Mouse (Mus musculus) hindbrain, postnatal 0 days (tissue): ENCODE data around the gene A630095N17Rik. TPM values are rescaled to one million over a fixed set of nuclear protein-coding genes. Genes with fewer than 3 reads are reported as not detected.

ENCODE experiments used
- ATAC-seq: fragments of 200-750 bp; cut with Nextera tagmentation; 2 replicates; pipeline ENCODE4 v1.8.0; 2017; ENCODE audit warnings: mild to moderate bottlenecking, moderate TSS enrichment, moderate library complexity
- DNase-seq: peaks from one replicate; pipeline ENCODE4 v3.0.0-alpha.2; 2015; ENCODE audit warnings: low spot score
- H3K27ac ChIP-seq: fragments of 300-500 bp; sonication (generic); 2 replicates; pipeline ENCODE4 v1.5.1; 2014; ENCODE audit warnings: mild to moderate bottlenecking
- H3K27me3 ChIP-seq: fragments of 300-500 bp; sonication (generic); 2 replicates; pipeline ENCODE4 v1.6.1; 2014; ENCODE audit warnings: low read length, mixed read lengths; ENCODE audit not compliant: insufficient read depth
- H3K36me3 ChIP-seq: fragments of 300-500 bp; sonication (generic); 2 replicates; pipeline ENCODE4 v1.6.1; 2014; ENCODE audit warnings: low read length, mixed read lengths; ENCODE audit not compliant: insufficient read depth
- H3K4me1 ChIP-seq: fragments of 300-500 bp; sonication (generic); 2 replicates; pipeline ENCODE4 v1.6.1; 2014; ENCODE audit warnings: antibody characterized with exemption, low read length, mixed read lengths; ENCODE audit not compliant: insufficient read depth
- H3K4me2 ChIP-seq: fragments of 300-500 bp; sonication (generic); 2 replicates; pipeline ENCODE4 v1.6.1; 2014; ENCODE audit warnings: low read depth, mild to moderate bottlenecking, low read length, moderate library complexity, mixed read lengths
- H3K4me3 ChIP-seq: fragments of 300-500 bp; sonication (generic); 2 replicates; pipeline ENCODE4 v1.5.1; 2014; ENCODE audit warnings: low read length
- H3K9ac ChIP-seq: fragments of 300-500 bp; sonication (generic); replicated peaks from 2 replicates; pipeline ENCODE4 v1.6.1; 2014; ENCODE audit warnings: mild to moderate bottlenecking, low read length, moderate library complexity, mixed read lengths
- H3K9me3 ChIP-seq: fragments of 300-500 bp; sonication (generic); 2 replicates; pipeline ENCODE4 v1.6.1; 2016; ENCODE audit warnings: low read length, mixed read lengths
- CTCF ChIP-seq: IDR thresholded peaks from 2 replicates; pipeline ENCODE4 v1.5.1; 2016; ENCODE audit warnings: antibody characterized with exemption, control low read depth, low read depth
- WGBS: fragments of 180-500 bp; shearing (Covaris S2); extraction: QIAGEN DNeasy Blood & Tissue Kit; methylation state at CpG from one replicate; pipeline ENCODE4 v1.1.7; 2014; 5-methylcytosine and 5-hydroxymethylcytosine counted together
- polyA plus RNA-seq: library from polyadenylated mRNA; unstranded; fragments of >200 nt; fragmentation: Nextera tagmentation; extraction: Ambion mirVana; gene quantifications from 2 replicates; pipeline ENCODE4 v1.2.1, GENCODE M21; 2015
- total RNA-seq: library from RNA; depleted of rRNA; stranded (reverse); fragments of >200 nt; gene quantifications from 2 replicates; pipeline ENCODE4 v1.2.3, GENCODE M21; 2014

Gene A630095N17Rik
- total and polyA plus RNA-seq, 2 experiments from 2014 or later, result 0.31 TPM; not detected in 1

DNA sequence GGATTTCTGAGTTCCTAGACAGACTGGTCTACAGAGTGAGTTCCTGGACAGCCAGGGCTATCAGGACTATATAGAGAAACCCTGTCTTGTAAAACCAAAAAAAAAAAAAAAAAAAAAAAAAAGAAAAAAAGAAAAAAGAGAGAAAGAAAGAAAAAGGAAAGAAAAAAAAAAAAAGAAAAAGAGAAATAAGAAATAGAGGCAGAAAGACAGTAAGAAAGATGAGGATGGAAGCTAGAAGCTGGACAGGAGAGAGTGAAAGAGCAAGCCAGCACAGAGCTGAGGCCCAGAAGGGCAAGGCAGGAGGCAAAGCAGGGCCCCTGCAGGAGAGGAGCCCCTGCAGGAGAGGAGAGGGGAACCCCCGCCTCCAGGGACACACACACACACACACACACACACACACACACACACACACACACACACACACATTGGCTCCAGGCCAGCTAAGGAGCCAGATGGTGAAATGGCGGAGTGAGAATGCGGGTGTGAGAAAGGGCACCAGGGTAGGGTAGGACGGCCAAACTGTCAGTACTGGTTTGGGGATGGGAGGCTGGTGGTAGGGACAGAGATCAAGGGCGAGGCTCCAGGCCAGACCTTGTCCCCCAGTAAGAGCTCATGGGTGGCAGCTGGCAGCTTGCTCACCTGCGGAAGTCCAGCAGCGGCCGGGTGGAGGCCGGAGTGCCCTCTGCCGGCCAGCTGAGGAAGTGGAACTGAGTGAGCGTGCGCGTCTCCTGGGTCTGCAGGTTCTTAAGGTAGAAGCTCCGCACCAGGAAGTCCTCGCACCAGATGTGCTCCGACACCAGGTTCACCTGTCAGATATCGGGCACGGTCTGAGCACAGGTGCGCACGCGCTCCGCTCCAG, 19.4 kb upstream of the A630095N17Rik start:
- TF ChIP-seq CTCF, result peak; percentile 86
- 6% methylated on average over 22 of the region's 22 CpGs for WGBS
- peak overlapping the region; percentile 60; the same call in 1 of the 2 replicates for H3K27ac ChIP-seq

DNA sequence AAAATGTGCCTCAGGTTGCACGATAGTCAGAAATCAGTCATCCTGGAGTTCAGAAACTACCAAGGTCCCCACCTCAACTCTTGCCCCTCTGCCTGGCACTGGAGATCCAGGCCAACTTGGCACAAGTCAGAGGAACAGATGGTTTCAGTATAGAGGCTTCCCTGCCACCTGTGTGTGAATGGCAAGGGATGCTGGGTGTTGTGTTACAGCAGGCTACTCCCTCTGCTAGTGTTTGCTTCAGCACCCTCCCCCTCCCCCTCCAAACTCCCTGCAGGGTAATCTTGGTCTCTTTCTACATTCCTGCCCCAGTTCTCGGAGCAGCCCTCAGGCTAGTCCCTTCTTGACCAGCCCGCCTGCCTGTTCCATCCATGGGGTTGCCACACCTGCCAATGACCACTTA, 18.6 kb upstream of the A630095N17Rik start:
- WGBS, result 47% methylated on average over 3 of the region's 3 CpGs
- no peak for TF ChIP-seq CTCF
- Histone ChIP-seq H3K4me3 (no peak overlapping the region), H3K27ac (peak overlapping the region; percentile 15; the same call in 1 of the 2 replicates), H3K9me3 (no peaks in the 10 kb centered on the region), H3K9ac (no peak overlapping the region), H3K36me3 (no peaks in the 10 kb centered on the region; the same call in 1 of the 2 replicates), H3K4me1 (no peaks in the 10 kb centered on the region; the same call in 1 of the 2 replicates), H3K27me3 (no peaks in the 10 kb centered on the region), H3K4me2 (no peak overlapping the region)
- DNase-seq, result peak; percentile 36
- no peak for ATAC-seq

More for the DNA sequence above, 19.4 kb upstream of the A630095N17Rik start:
- H3K9me3 ChIP-seq, result no peaks in the 10 kb centered on the region
- peak; percentile 80 for DNase-seq
- ATAC-seq, result peak; percentile 22; the same call in 1 of the 2 replicates
- no peaks in the 10 kb centered on the region for H3K27me3 ChIP-seq
- H3K4me3 ChIP-seq, result 0 out of 2 replicates have a peak overlapping the region, but pooled peaks have one; percentile 13
- no peaks in the 10 kb centered on the region; the same call in 1 of the 2 replicates for H3K4me1 ChIP-seq
- no peak overlapping the region for H3K9ac ChIP-seq
- H3K4me2 ChIP-seq, result peak overlapping the region; percentile 45
- H3K36me3 ChIP-seq, result no peaks in the 10 kb centered on the region; the same call in 1 of the 2 replicates

DNA sequence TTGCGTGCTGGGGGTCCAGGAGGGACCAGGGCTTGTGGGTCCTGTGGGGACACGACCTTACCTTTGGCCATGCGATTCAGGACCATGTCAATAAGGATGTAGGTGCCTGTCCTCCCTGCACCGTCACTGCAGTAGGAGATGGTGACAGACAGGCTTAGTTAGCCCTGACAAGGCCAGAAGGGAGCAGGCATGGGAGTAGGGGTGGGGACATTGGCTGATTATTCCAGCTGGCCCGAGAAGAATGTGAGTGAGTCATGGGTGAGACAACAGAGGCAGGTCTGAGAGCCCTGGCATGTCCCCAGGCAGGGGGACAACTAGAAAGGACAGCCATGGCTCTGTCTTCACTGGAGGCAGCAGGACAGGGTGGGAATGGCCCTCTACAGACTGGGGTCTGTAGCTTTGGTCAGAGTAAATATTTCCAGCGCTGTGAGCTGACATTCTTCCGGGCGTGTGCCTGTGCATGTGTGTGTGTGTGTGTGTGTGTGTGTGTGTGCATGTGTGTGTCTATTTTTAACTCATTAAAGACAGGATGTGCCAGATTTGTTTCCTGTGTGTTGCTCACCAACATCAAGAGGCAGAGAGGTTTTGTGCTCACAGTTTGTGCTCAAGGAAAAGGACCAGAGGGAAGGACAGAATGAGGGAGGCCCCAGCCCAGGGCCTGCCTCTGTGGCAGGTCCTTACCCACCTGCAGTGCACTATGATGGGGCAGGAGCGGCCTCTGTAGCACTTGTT, 16.3 kb upstream of the A630095N17Rik start:
- H3K9ac ChIP-seq, result no peak overlapping the region
- no peak overlapping the region for H3K4me3 ChIP-seq
- no peaks in the 10 kb centered on the region; the same call in 1 of the 2 replicates for H3K4me1 ChIP-seq
- no peak overlapping the region for H3K27ac ChIP-seq
- no peaks in the 10 kb centered on the region for H3K27me3 ChIP-seq
- no peak for TF ChIP-seq CTCF
- H3K4me2 ChIP-seq, result no peak overlapping the region
- 49% methylated on average over 9 of the region's 9 CpGs for WGBS
- H3K36me3 ChIP-seq, result peaks cover 9% of the 10 kb centered on the region; the same call in 1 of the 2 replicates
- 0 out of 2 replicates have a peak, but pooled peaks have one; percentile 21 for ATAC-seq
- no peak for DNase-seq
- no peaks in the 10 kb centered on the region for H3K9me3 ChIP-seq

DNA sequence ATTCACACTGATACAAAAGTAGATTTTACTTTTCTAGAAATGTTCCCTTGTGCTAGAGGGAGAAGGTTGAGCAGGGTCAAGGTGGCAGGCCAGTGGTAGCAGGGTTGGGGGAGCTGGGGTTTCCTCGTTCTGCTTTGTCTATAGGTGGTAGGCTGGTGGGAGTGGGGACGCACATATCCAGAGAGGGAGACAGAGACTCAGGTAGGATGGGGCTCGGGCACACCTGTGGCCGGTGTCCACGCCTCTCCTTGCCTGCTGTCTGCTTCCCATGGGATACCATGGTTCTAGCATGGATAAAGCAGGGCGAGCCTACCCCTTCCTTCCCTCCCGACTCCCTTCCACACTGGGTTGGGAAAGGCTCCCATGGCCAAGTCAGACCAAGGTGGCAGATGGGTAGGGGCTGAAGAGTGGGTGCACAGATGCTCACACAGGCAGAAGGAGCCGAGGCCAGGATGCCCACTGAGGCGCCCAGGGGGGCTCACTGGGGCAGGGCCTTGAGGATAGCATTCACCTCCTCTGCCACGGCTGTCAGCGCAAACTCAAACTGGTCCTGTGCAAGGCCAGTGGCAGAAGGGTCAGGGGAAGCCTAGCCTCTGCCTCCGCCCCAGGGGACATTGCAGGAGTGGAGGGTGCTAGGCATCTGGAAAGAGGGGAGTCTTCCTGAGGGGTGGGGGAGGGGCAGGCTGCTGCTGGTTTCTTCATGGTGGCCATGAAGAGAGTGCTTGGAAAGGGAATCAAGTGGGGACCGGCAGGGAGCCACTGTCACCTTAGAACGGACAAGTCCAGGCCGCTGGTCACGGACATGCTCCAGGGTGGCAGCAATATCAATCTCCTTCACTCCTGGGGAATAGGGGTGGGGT, 15.4 kb upstream of the A630095N17Rik start:
- ATAC-seq (no peak), DNase-seq (no peak)
- Histone ChIP-seq H3K4me3 (no peak overlapping the region), H3K36me3 (peaks cover 13% of the 10 kb centered on the region; the same call in 1 of the 2 replicates), H3K9ac (no peak overlapping the region), H3K4me1 (no peaks in the 10 kb centered on the region; the same call in 1 of the 2 replicates), H3K9me3 (no peaks in the 10 kb centered on the region), H3K4me2 (no peak overlapping the region), H3K27ac (no peak overlapping the region), H3K27me3 (no peaks in the 10 kb centered on the region)
- TF ChIP-seq CTCF, result no peak
- WGBS, result 78% methylated on average over 16 of the region's 16 CpGs

DNA sequence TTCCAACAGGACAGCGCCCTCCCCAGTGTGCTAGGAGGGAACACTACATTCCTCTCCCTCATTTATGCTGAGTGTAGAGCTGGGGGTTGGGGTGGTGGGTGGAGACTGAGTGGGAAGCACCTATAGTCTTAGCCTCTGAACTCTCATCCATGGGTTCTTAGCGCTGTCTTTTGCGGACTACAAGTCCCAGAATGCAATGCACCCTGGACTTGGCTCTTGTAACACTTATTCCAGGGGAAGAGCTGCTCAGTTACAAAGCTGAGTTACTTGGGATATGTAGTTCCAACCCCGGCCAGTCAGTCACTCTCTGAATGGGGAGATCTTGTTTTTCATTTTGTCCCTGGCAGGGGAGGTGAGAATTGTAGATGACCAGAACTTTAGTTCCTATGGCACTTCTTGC, 12.9 kb upstream of the A630095N17Rik start:
- Histone ChIP-seq H3K27me3 (no peaks in the 10 kb centered on the region), H3K9ac (no peak overlapping the region), H3K9me3 (no peaks in the 10 kb centered on the region), H3K36me3 (peaks cover 13% of the 10 kb centered on the region; the same call in 1 of the 2 replicates), H3K4me1 (no peaks in the 10 kb centered on the region), H3K4me3 (no peak overlapping the region), H3K4me2 (no peak overlapping the region), H3K27ac (no peak overlapping the region)
- peak; percentile 84 for DNase-seq
- peak; percentile 75 for ATAC-seq
- no peak for TF ChIP-seq CTCF
- WGBS, result 18% methylated on average over 4 of the region's 4 CpGs

DNA sequence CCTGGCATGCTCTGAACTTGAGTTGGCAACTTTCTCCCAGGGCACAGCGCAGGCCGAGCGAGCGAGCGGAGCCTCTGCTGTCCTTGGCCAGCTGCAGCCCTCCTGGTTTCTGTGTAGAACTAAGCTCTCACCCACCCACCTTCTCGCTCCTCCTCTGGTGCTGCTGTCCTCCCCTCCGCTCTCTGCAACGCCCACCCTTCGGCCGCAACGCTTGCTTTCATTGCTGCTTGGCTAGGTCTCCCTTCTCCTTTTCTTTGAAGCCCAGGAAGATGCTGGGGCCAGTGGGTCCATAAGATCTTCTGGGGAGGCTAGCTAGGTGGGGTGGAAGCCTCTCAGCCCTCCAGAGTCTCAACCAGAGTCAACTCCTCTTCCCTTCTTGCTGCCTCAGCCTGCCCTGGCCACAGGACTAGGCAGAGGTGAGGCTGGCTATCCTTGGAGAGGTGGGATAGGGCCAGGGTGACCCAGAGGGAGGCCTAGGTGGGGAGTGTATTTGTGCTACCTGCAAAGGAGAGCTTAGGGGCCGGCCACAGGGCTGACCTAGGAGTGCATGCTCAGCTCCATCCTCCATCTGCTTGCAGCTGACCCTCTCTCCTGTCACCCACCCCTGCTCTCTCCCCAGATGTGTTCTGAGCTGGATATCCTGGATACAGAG, 12.4 kb upstream of the A630095N17Rik start:
- Histone ChIP-seq H3K4me1 (no peaks in the 10 kb centered on the region), H3K27me3 (no peaks in the 10 kb centered on the region)
- peak; percentile 21 for ATAC-seq

More for the DNA sequence above, 12.4 kb upstream of the A630095N17Rik start:
- H3K4me2 ChIP-seq, result no peak overlapping the region
- no peak overlapping the region for H3K4me3 ChIP-seq
- no peak overlapping the region for H3K27ac ChIP-seq
- H3K9ac ChIP-seq, result no peak overlapping the region
- WGBS, result 84% methylated on average over 12 of the region's 12 CpGs
- no peak for TF ChIP-seq CTCF
- DNase-seq, result no peak
- no peaks in the 10 kb centered on the region for H3K9me3 ChIP-seq
- peaks cover 13% of the 10 kb centered on the region; the same call in 1 of the 2 replicates for H3K36me3 ChIP-seq
